Mouse (Mus musculus) neural tube, embryonic 13.5 days (tissue): ENCODE results near the gene Nfkb2. TPM values are rescaled to one million over a fixed set of nuclear protein-coding genes. Genes with fewer than 3 reads are reported as not detected.

Source experiments
- ATAC-seq: fragments of 200-750 bp; cut with Nextera tagmentation; 2 replicates; pipeline ENCODE4 v1.8.0; 2017; ENCODE audit warnings: low read depth, mild to moderate bottlenecking, moderate TSS enrichment, moderate library complexity
- H3K27ac ChIP-seq: fragments of 300-500 bp; sonication (generic); replicated peaks from 2 replicates; pipeline ENCODE4 v1.5.1; 2015; ENCODE audit warnings: moderate library complexity, mild to moderate bottlenecking, inconsistent platforms
- H3K27me3 ChIP-seq: fragments of 300-500 bp; sonication (generic); 2 replicates; pipeline ENCODE4 v1.6.1; 2015; ENCODE audit warnings: mild to moderate bottlenecking, inconsistent platforms
- H3K36me3 ChIP-seq: fragments of 300-500 bp; sonication (generic); 2 replicates; pipeline ENCODE4 v1.6.1; 2015; ENCODE audit warnings: mild to moderate bottlenecking, inconsistent platforms
- H3K4me1 ChIP-seq: fragments of 300-500 bp; sonication (generic); replicated peaks from 2 replicates; pipeline ENCODE4 v1.6.1; 2015; ENCODE audit warnings: inconsistent platforms
- H3K4me2 ChIP-seq: fragments of 300-500 bp; sonication (generic); 2 replicates; pipeline ENCODE4 v1.6.1; 2015; ENCODE audit warnings: inconsistent platforms, mild to moderate bottlenecking, moderate library complexity
- H3K4me3 ChIP-seq: fragments of 300-500 bp; sonication (generic); 2 replicates; pipeline ENCODE4 v1.5.1; 2015; ENCODE audit warnings: mild to moderate bottlenecking, inconsistent platforms
- H3K9ac ChIP-seq: fragments of 300-500 bp; sonication (generic); 2 replicates; pipeline ENCODE4 v1.6.1; 2015; ENCODE audit warnings: moderate library complexity, mild to moderate bottlenecking, inconsistent platforms
- H3K9me3 ChIP-seq: fragments of 300-500 bp; sonication (generic); 2 replicates; pipeline ENCODE4 v1.6.1; 2016; ENCODE audit warnings: inconsistent platforms
- WGBS: fragments of 180-500 bp; shearing (Covaris S2); methylation state at CpG from one replicate; pipeline ENCODE4 v1.1.7; 2015; 5-methylcytosine and 5-hydroxymethylcytosine counted together
- polyA plus RNA-seq: library from polyadenylated mRNA; unstranded; fragments of >200 nt; fragmentation: Nextera tagmentation; extraction: Ambion mirVana; gene quantifications from 2 replicates; pipeline ENCODE4 v1.2.1, GENCODE M21; 2015

The Nfkb2 gene
- polyA plus RNA-seq, 1 experiment from 2014 or later, result 2.6 TPM

DNA sequence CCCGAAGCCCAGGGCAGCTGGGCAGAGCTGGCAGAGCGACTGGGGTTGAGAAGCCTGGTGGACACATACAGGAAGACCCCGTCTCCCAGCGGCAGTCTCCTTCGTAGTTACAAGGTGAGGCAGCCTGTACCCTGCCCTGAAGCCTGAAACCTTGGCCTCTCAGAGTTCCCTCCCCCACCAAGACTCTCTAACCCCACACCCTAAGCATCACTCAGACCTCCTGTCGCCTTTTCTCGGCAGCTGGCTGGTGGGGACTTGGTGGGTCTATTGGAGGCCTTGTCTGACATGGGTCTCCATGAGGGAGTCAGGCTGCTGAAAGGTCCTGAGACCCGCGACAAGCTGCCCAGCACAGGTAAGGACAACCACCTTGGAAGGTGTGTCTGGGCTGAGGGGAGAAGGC is 7.2 kb downstream of the Nfkb2 start:
- Histone ChIP-seq H3K27ac (no peak overlapping the region), H3K4me1 (peaks cover 19% of the 10 kb centered on the region), H3K36me3 (peaks cover 31% of the 10 kb centered on the region), H3K27me3 (peaks cover 75% of the 10 kb centered on the region), H3K9me3 (no peaks in the 10 kb centered on the region), H3K4me3 (no peak overlapping the region), H3K4me2 (no peak overlapping the region), H3K9ac (no peak overlapping the region)
- WGBS, result 84% methylated on average over 9 of the region's 9 CpGs
- no peak for ATAC-seq

DNA sequence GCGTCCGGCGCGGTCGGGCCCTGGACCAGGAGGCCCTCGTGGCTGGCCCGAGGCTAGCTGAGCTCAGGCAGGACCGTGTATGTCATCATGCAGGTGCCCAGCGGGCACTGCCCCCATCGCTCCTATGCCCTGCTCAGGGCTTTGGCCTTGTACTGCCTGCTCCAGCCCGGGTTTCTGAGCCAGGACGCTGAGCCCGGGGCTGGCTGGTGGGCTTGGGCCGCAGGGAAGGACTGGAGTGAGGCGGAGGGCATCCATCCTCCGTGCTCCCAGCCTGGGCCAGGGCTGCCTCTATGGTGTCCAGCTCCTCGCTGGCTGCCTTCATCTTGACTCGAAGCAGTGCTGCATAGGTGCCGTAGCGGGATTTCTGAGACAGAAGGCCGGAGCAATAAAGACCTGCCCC is 8.4 kb downstream of the Nfkb2 start:
- WGBS, result 87% methylated on average over 21 of the region's 21 CpGs
- Histone ChIP-seq H3K4me1 (peaks cover 32% of the 10 kb centered on the region), H3K36me3 (peaks cover 31% of the 10 kb centered on the region), H3K27me3 (peaks cover 75% of the 10 kb centered on the region), H3K9me3 (no peaks in the 10 kb centered on the region), H3K27ac (no peak overlapping the region), H3K4me3 (no peak overlapping the region), H3K9ac (no peak overlapping the region), H3K4me2 (no peak overlapping the region)
- no peak for ATAC-seq

DNA sequence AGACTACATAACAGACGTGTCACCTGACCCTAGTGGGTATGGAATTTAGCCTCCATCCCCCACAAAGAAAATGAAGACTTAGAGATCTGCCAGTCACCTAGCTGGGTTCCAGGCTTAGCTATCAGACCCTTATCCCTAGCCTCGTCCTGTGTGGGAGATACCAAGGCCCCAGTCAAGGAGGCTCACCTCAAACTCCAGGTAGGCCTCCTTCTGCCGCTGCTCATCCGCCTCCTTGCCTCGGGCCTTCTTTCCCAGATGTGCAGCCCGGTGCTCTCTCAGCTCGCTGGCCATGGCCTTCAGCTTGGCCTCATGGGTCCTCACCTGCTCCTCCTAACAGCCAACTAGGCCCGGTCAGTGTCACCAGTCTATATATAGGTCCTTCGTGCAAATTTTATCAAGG is 9.0 kb downstream of the Nfkb2 start:
- Histone ChIP-seq H3K27me3 (peaks cover 75% of the 10 kb centered on the region), H3K4me1 (peaks cover 37% of the 10 kb centered on the region), H3K4me3 (no peak overlapping the region), H3K27ac (no peak overlapping the region), H3K36me3 (peaks cover 31% of the 10 kb centered on the region), H3K4me2 (no peak overlapping the region), H3K9me3 (no peaks in the 10 kb centered on the region), H3K9ac (no peak overlapping the region)
- WGBS, result 87% methylated on average over 9 of the region's 9 CpGs
- ATAC-seq, result no peak

DNA sequence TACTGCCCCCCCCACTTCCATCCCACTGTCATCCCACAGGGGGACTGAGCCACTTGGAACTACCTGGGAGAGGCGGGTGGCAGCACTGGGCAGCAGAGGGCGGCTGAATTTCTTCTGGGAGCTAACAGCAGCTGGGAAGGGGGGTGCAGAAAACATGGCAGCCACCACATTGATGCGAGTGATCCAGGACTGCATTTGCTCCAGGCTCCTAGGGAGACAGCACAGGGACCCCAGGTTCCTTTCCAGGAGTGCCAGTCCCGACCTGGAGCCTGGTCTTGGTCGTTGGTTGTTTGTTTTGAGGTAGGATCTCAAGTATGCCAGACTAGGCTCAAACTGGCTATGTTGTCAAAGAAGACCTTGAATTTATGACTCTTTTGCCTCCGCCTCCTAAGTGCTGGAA is 9.5 kb downstream of the Nfkb2 start:
- no peak overlapping the region for H3K4me3 ChIP-seq
- H3K27ac ChIP-seq, result no peak overlapping the region
- H3K9ac ChIP-seq, result no peak overlapping the region
- no peaks in the 10 kb centered on the region for H3K9me3 ChIP-seq
- peaks cover 75% of the 10 kb centered on the region for H3K27me3 ChIP-seq
- ATAC-seq, result no peak
- WGBS, result 77% methylated on average over 6 of the region's 6 CpGs
- H3K4me2 ChIP-seq, result no peak overlapping the region
- H3K36me3 ChIP-seq, result peaks cover 31% of the 10 kb centered on the region
- peaks cover 40% of the 10 kb centered on the region for H3K4me1 ChIP-seq

DNA sequence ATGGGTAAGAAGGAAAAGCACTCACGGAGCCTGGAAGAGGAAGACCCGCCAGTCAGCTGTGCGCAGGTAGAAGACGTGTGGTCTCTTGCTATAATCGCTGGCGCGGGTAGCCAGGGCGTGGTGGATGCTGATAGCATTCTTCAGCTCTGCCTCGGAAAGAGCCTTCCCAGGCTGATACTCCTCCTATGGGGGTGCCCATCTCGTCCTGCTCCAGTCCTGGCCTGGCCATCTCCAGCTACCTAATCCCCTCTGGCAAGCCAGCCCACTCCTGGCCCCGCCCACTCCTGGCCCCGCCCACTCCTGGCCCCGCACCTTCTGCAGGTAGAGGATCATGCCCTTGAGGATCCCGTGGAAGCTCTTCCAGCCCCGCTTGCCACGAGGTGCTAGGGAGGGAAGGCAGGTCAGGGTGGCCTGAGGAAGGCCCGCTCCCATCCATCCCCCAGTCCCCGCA is 10.1 kb downstream of the Nfkb2 start:
- H3K36me3 ChIP-seq, result peaks cover 31% of the 10 kb centered on the region
- peaks cover 78% of the 10 kb centered on the region for H3K27me3 ChIP-seq
- no peaks in the 10 kb centered on the region for H3K9me3 ChIP-seq
- no peak for ATAC-seq
- H3K4me1 ChIP-seq, result peaks cover 40% of the 10 kb centered on the region
- no peak overlapping the region for H3K4me3 ChIP-seq
- no peak overlapping the region for H3K4me2 ChIP-seq
- 16% methylated on average over 18 of the region's 18 CpGs for WGBS
- no peak overlapping the region for H3K27ac ChIP-seq
- H3K9ac ChIP-seq, result no peak overlapping the region

DNA sequence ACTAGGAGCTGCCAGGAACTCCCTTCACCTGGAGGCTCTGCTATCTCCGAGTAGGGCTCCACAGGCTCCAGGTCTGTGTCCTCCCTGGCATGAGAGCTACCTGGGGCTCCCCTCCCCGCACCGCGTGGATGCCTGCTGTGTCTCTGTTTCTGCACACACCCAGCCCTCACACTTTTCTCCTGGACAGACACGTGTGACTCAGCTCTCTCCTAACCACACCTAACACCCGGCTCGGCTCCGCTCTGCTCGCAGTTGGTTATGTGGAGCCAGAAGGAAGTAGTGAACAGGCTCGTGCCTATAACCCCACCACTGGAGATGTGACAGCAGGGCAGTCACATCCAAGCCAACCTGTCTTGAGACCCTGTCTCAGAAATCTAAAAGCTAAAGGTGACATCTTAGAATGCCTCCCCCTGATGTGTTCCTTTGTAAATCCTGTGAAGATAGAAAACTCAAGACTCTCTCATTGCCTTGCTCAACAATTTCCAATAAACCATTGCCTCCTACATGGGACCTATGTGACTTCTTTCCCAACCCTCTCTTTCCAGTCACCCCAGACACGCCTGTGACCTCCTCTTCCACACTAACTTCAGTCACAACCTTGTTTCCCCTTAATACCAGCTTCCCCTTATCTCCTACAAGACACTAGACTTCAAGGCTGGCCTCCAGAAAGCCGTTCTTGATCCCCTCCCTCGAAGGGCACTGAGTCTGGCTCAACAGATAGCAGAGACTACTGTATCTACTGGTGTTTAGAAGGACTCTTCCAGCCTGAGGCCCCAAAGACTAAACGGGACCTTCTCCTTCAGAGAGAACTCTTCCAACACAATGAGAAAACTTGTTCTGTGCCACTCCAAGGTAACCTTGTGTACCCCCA is 11.0 kb downstream of the Nfkb2 start:
- WGBS, result 47% methylated on average over 14 of the region's 14 CpGs
- no peak overlapping the region for H3K27ac ChIP-seq
- no peak for ATAC-seq
- peaks cover 87% of the 10 kb centered on the region for H3K27me3 ChIP-seq
- H3K9me3 ChIP-seq, result no peaks in the 10 kb centered on the region
- no peak overlapping the region; the same call in 1 of the 2 replicates for H3K4me2 ChIP-seq
- H3K4me1 ChIP-seq, result peaks cover 45% of the 10 kb centered on the region
- peaks cover 31% of the 10 kb centered on the region for H3K36me3 ChIP-seq
- H3K9ac ChIP-seq, result no peak overlapping the region
- no peak overlapping the region for H3K4me3 ChIP-seq

DNA sequence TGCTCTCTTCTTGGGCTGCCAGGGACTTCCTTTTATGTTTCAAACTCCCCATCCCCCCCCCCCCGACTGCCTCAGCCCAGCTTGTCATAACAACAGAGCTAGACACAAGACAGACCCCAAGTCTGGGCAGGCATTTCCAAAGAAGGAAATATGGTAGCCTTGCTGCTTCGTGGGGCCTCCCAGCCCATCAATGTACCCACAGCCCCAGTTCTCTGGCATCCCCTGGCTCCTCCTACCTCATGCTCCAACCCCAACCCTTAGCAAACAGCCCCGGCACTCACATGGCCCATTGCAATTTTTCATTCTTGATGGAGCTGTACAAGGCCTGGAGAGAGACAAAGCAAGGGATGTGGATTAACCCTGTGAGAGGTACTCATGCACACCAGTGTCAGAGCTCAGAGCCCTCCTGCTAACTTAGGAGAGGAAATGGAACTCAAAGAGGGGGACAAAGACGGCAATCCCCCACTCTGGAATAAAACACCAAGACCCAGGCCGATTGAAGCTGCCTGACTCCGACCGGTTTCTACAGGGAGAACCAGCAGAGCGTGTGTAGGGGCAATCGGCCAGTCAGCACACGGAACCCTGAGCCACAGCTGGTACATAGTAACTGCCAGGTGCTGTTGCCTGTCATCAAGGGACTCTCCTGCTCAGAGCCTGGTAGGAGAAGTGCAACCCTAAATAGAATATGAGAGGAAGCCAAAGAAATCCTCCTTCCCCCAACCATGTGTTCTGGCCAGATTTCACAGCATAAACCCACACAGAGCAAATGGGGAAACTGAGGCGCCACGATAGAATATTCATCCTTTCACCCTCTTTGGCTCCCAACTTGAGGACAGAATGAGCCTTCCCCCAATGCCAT is 11.9 kb downstream of the Nfkb2 start:
- Histone ChIP-seq H3K9me3 (no peaks in the 10 kb centered on the region), H3K4me2 (peak overlapping the region; percentile 66), H3K9ac (peak overlapping the region; percentile 81; the same call in 1 of the 2 replicates), H3K27me3 (peaks cover 89% of the 10 kb centered on the region), H3K4me3 (peak overlapping the region; percentile 52), H3K36me3 (peaks cover 28% of the 10 kb centered on the region), H3K4me1 (peaks cover 50% of the 10 kb centered on the region), H3K27ac (no peak overlapping the region)
- 53% methylated on average over 12 of the region's 12 CpGs for WGBS
- no peak for ATAC-seq

DNA sequence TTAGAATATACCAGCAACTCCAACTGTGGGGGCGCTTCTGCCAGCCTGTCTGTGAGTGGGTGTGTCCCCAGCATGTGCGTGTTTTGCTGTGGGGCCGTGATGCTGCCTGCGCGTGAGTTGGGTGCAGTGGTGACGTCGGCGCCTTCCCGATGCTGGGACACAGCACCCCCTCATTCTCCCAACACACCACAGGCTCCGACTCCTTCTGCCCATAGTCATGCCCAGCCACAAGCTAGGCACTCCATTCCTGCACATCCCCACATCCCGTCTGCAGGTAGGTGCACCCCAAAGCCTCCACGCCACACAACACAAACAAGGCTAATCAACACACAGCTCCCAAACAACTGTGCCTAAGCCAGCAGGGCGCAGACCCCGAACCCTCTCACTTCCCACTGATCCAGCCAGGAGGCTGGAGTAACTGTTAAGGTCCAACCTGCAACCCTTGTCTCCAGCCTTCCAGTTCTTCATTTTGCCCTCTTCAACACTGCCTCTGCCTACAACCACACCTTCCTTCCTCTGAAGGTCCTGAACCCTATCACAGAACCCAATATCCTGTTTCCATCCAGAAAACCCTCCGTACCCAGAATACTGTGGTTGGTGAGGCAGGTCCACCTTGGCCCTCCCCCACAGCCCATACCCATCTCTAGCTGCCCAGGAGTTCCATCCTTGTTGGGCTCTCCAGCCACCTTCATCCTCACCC is 12.9 kb downstream of the Nfkb2 start:
- 0 out of 2 replicates have a peak, but pooled peaks have one; percentile 4 for ATAC-seq
- Histone ChIP-seq H3K4me3 (peak overlapping the region; percentile 52), H3K4me1 (peaks cover 60% of the 10 kb centered on the region)

DNA sequence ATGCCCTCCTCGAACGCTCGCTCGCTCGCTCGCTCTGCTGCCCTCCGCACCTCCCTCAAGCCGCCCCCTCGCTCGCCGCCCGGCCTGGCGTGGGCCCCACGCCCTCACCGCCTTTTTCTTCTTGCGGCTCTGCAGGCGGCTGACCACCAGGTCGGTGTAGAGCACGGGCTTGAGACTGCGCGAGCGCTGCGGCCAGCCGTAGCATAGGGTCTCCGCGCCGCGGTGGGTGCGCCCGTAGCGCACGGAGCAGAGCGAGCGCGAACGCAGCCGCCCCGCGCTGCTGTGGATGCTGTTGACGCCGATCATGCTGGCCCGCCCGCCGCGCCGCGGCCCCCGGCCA is 13.4 kb downstream of the Nfkb2 start:
- Histone ChIP-seq H3K27me3 (peaks cover 83% of the 10 kb centered on the region), H3K4me1 (peaks cover 66% of the 10 kb centered on the region), H3K36me3 (peaks cover 12% of the 10 kb centered on the region), H3K27ac (peak overlapping the region; percentile 24; the same call in 1 of the 2 replicates), H3K4me3 (peak overlapping the region; percentile 52), H3K4me2 (peak overlapping the region; percentile 66), H3K9ac (peak overlapping the region; percentile 81), H3K9me3 (no peaks in the 10 kb centered on the region)
- WGBS, result under 1% methylated on average over 40 of the region's 48 CpGs
- ATAC-seq, result peak; percentile 5

More for the DNA sequence above, 12.9 kb downstream of the Nfkb2 start:
- Histone ChIP-seq H3K27ac (peak overlapping the region; percentile 24; the same call in 1 of the 2 replicates), H3K27me3 (peaks cover 88% of the 10 kb centered on the region), H3K9me3 (no peaks in the 10 kb centered on the region), H3K36me3 (peaks cover 17% of the 10 kb centered on the region), H3K9ac (peak overlapping the region; percentile 81), H3K4me2 (peak overlapping the region; percentile 66)
- 34% methylated on average over 15 of the region's 15 CpGs for WGBS

DNA sequence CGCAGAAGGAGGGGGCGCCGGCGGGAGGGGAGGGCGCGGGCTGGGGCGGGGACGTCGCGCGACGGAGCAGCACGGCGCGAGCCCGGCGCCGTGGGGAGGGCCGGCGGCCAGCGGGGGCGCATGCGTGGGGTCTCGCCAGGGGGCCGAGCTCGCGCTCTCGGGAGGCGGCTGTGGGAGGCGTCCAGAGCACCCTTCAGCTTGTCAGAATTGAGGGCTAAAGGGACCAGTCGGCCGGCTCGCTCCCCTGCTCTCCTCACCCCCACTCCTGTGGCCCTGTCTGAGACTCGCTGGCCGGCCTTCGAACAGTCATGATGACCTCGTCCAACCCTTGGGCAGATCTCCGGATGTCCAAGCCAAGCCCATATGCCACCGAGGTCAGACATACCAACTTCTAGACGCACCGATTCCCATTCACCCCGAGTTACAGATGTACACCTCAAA is 13.9 kb downstream of the Nfkb2 start:
- H3K27ac ChIP-seq, result 0 out of 2 replicates have a peak overlapping the region, but pooled peaks have one; percentile 24
- H3K4me2 ChIP-seq, result peak overlapping the region; percentile 66
- H3K36me3 ChIP-seq, result peaks cover 7% of the 10 kb centered on the region
- no peaks in the 10 kb centered on the region for H3K9me3 ChIP-seq
- peak overlapping the region; percentile 52 for H3K4me3 ChIP-seq
- H3K4me1 ChIP-seq, result peaks cover 71% of the 10 kb centered on the region
- peaks cover 82% of the 10 kb centered on the region for H3K27me3 ChIP-seq
- peak; percentile 11; the same call in 1 of the 2 replicates for ATAC-seq
- 3% methylated on average over 33 of the region's 42 CpGs for WGBS
- peak overlapping the region; percentile 81 for H3K9ac ChIP-seq

DNA sequence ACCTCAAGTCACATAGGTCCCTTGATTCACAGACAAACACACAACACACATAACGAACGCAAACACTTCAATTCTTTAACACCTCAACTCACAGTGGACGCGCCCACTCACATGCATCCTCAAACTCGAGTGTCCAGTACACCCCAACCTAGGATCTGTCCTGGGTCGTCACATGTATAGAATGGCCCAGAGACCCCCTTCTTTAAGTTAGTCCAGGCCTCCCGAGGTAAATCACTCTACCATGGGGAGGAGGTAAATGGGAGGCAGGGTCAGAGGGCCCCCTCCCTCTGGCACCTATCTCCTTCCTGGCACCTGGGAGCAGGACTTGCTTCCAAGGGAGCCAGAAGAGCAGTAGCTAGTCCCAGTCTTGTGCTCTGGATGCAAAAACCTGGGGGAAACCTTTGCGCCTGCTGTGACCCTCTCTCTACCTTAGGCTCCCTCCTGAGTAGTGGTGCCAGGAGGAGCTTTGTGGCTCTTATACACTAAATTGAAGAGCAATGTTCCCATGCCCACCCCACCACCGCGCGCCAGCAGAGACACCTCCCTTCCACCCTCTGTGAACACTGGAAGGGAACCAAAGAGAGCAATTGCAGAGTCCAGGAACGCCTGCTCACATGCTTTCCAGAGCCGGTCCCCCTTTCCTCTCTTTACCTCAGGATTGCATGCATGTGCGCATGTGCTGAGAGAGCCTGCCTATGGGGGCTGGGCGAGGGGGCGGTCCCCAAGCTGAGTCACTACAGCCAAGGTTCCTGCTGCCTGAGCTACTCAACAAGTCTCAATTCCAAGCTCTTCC is 14.7 kb downstream of the Nfkb2 start:
- peaks cover 82% of the 10 kb centered on the region for H3K27me3 ChIP-seq

More for the DNA sequence above, 14.7 kb downstream of the Nfkb2 start:
- Histone ChIP-seq H3K27ac (peak overlapping the region; percentile 70; the same call in 1 of the 2 replicates), H3K36me3 (no peaks in the 10 kb centered on the region), H3K9me3 (no peaks in the 10 kb centered on the region), H3K9ac (peak overlapping the region; percentile 19; the same call in 1 of the 2 replicates), H3K4me1 (peaks cover 73% of the 10 kb centered on the region), H3K4me2 (peak overlapping the region; percentile 66), H3K4me3 (peak overlapping the region; percentile 52)
- no peak for ATAC-seq
- 9% methylated on average over 16 of the region's 16 CpGs for WGBS
